Mouse (Mus musculus) bone marrow macrophage, adult 2 months (primary cell): ENCODE measurements around the gene Zfp174. TPM values are rescaled to one million over a fixed set of nuclear protein-coding genes. Genes with fewer than 3 reads are reported as not detected.
"Not testable (repeated sequence)": the region's sequence is repeated elsewhere in the genome, so short reads cannot be mapped to it uniquely, and the experiment has no call there.

Experiments
- H3K27ac ChIP-seq: 2 replicates; pipeline ENCODE4 v1.5.1; 2012; ENCODE audit warnings: low read depth, low read length; ENCODE audit not compliant: insufficient read depth
- H3K4me1 ChIP-seq: 2 replicates; pipeline ENCODE4 v1.6.1; 2012; ENCODE audit warnings: low read length; ENCODE audit not compliant: control insufficient read depth, insufficient read depth
- H3K4me3 ChIP-seq: 2 replicates; pipeline ENCODE4 v1.5.1; 2012; ENCODE audit warnings: mild to moderate bottlenecking, low read length, moderate library complexity; ENCODE audit not compliant: insufficient read depth
- CTCF ChIP-seq: IDR thresholded peaks from 2 replicates; pipeline ENCODE4 v1.5.1; 2012; ENCODE audit warnings: low read depth, mild to moderate bottlenecking, low read length, moderate library complexity
- POLR2A ChIP-seq: IDR thresholded peaks from 2 replicates; pipeline ENCODE4 v1.6.1; 2012; ENCODE audit warnings: mild to moderate bottlenecking, low read depth, low read length, borderline replicate concordance
- polyA plus RNA-seq: library from polyadenylated mRNA; stranded (reverse); fragments of >200 nt; gene quantifications from 2 replicates; pipeline ENCODE4 v1.2.4, GENCODE M21; 2012; ENCODE audit not compliant: missing spikeins, insufficient read depth, insufficient read length

Gene Zfp174
- polyA plus RNA-seq, result 0.99 and 1.5 TPM in 2 replicates

DNA sequence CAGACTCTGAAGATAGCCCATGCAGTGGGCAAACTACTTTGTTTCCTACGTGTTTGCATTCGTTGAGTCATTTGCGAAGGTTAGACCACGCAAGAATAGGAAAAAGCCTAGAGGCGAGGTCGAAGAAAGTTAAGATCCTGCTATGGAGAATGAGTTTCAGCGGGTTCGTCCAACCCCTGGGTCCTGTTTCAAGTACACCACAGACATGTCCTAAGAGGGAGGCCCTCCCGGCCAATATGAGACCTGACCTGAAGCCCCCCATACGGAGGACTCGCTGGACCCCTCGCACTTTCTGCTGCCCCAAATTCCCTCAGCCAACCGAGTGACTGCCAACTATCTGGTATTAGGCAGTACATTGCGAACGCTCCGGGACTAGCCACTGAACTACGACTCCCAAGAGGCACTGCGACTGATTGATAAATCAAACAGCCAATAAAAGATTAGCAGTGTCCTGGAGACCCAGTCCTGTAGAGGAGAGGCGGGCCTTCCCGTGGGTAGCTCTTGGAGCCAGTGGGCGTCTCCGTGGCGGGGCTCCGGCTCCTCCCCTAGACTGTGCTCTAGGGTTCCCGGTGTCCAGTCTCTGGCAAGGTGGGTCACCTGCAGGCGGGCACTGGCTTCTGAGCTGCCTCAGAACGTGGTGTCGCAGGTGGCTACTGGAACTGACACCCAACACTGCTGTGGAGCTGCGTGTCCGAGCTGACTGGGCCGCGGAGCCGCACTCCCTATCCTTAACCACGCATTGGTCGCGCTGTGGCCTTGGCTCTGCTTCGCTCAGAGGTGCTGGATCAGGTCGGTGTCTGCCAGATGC, at the start of gene Zfp174:
Gene Zfp174 (plus strand): TSS at position 558 of the 808 bp plus-strand sequence.
- H3K27ac ChIP-seq, result no peak within 1 kb of the TSS
- TF ChIP-seq CTCF (no peak), POLR2A (no peak)

DNA sequence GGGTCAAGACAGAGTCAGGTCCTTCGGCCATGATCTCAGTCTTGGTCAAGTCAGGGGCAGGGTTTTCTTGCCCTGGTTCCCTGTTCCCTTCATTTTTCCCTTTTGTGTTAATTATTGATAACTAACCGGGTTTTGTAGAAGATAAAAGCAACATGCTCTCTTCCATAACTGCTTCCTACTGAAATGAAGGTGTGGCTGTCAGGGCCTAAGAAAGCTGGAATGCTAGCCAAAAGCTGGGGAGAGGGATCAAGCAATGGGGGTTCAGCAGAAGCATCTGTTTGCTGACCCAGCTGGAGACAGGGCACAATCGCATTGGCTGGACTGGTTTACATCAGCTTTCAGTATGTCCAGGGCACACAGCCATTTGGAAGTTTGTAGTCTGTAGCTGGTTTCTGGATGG, 38.9 kb upstream of the Zfp174 start:
- H3K4me1 ChIP-seq, result no peaks in the 10 kb centered on the region
- TF ChIP-seq POLR2A (no peak), CTCF (no peak)
- no peak overlapping the region for H3K27ac ChIP-seq
- no peak overlapping the region for H3K4me3 ChIP-seq

More for the DNA sequence above, at the start of gene Zfp174:
- Histone ChIP-seq H3K4me3 (peak within 1 kb of the TSS; percentile 77), H3K4me1 (peaks cover 9% of the 10 kb centered on the region)

DNA sequence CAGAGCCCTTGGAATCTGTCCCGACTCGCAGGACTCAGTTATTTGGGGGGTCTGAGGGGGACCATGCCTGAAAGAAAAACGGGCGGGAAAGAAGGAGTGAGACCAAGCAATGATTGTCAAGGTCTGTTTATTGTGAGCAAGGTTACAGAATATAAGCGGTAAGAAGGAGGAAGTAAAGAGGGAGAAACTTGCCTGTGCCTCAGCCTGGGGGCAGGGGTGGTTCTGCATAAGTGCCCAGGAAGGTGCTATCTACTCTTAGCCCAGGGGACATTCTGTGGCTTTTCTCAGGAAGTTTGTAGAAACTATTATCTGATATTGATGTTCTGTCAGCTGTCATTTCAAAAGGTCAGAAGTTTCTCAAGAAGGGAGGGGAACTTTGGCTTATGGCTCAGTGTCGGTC, 32.4 kb upstream of the Zfp174 start:
- H3K27ac ChIP-seq, H3K4me1 ChIP-seq, H3K4me3 ChIP-seq: not testable (repeated sequence)

DNA sequence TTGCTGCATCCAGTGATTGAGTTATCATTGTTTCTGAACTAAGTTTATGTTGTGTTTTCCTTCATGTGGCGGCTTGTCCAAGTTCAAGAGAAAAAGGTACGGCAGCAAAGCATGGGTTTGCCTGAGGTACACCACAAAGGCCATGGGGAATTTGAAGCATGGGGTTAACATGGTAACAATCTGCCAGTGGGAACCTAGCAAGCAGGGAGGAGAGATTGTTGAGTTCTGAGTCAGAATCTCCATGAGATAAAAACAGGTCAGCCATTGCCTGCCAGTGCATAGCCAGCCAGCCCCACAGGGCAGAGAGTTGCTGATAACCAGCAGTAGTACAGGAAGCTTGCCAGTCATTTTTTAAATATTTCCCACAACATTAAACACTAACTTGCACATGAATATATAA, 26.9 kb upstream of the Zfp174 start:
- TF ChIP-seq POLR2A, result no peak
- H3K27ac ChIP-seq, result no peak overlapping the region
- no peaks in the 10 kb centered on the region for H3K4me1 ChIP-seq

GRCm38 (mm10) chr16:3828021-3828420, 19.0 kb upstream of the Zfp174 start:
- H3K4me3 ChIP-seq, result no peak overlapping the region
- H3K4me1 ChIP-seq, result no peaks in the 10 kb centered on the region
- no peak for TF ChIP-seq POLR2A
- no peak for TF ChIP-seq CTCF
- no peak overlapping the region for H3K27ac ChIP-seq

More for the DNA sequence above, 26.9 kb upstream of the Zfp174 start:
- no peak overlapping the region for H3K4me3 ChIP-seq

GRCm38 (mm10) chr16:3829727-3830126, 17.3 kb upstream of the Zfp174 start:
- TF ChIP-seq POLR2A (no peak), CTCF (no peak)
- Histone ChIP-seq H3K4me3 (no peak overlapping the region), H3K27ac (no peak overlapping the region)

GRCm38 (mm10) chr16:3830588-3831109, 16.4 kb upstream of the Zfp174 start, which contains the start of gene Olfr15:
TSS of gene Olfr15 (plus strand) at chr16:3830878.
- H3K4me3 ChIP-seq, result no peak within 1 kb of the TSS
- H3K4me1 ChIP-seq, result no peaks in the 10 kb centered on the region
- no peak within 1 kb of the TSS for H3K27ac ChIP-seq
- TF ChIP-seq CTCF, result no peak
- no peak for TF ChIP-seq POLR2A

More at GRCm38 (mm10) chr16:3829727-3830126, 17.3 kb upstream of the Zfp174 start:
- no peaks in the 10 kb centered on the region for H3K4me1 ChIP-seq

DNA sequence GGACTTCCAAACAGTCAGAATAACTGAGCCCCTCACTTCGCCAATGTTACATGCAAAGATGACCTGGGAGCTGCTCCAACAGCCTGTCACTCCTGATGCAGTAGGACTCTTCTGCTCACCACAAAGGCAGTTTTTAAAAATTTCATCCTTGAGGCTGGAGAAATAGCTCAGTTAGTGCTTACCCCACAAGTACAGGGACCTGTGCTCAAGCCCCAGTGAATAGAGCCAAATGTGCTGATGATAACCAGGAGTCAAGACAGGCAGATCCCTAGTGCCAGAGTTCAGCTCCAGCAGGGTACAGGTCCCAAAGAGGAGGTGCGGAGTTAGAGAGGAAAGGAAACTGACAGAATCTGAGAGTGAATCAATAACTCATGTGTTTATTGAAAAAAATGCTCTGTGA, 11.6 kb upstream of the Zfp174 start:
- H3K27ac ChIP-seq, result no peak overlapping the region
- no peak for TF ChIP-seq CTCF
- TF ChIP-seq POLR2A, result no peak

DNA sequence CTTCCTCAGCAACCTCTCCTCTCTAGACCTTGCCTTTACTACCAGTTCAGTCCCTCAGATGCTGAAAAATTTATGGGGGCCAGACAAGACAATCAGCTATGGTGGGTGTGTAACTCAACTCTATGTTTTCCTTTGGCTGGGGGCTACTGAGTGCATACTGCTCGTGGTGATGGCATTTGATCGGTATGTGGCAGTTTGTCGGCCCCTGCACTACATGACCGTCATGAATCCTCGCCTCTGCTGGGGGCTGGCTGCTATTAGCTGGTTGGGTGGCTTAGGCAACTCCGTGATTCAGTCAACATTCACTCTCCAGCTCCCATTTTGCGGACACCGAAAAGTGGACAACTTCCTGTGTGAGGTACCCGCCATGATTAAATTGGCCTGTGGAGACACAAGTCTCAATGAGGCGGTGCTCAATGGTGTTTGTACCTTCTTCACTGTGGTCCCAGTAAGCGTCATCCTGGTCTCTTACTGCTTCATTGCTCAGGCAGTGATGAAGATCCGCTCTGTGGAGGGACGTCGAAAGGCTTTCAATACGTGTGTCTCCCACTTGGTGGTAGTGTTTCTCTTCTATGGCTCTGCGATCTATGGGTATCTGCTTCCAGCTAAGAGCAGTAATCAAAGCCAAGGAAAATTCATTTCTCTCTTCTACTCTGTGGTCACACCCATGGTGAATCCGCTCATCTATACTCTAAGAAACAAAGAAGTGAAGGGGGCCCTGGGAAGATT, 7.7 kb upstream of the Zfp174 start:
- Histone ChIP-seq H3K4me3 (no peak overlapping the region), H3K27ac (no peak overlapping the region), H3K4me1 (peaks cover 6% of the 10 kb centered on the region)
- TF ChIP-seq CTCF, result no peak
- no peak for TF ChIP-seq POLR2A

More for the DNA sequence above, 11.6 kb upstream of the Zfp174 start:
- Histone ChIP-seq H3K4me3 (no peak overlapping the region), H3K4me1 (no peaks in the 10 kb centered on the region)

DNA sequence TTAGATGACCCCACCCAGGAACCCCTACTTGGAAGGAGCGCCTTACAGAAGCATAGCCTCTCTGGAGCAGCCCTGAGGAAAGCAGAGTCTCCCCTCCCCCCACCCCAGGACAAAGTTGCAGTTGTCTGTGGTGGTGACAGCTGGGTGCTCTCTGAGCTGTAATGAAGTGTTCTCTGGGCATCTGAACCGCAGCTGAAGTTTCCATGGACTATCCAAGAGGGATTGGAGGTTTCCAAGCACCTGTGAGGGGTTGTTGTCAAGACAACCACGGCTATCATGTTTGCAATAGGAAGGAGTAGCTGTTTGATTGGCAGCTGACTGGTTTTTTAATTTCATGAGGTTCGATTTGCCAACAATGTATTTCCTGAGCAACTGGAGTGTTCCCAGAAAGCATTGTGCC, 4.1 kb upstream of the Zfp174 start:
- Histone ChIP-seq H3K4me3 (no peak overlapping the region), H3K4me1 (peaks cover 13% of the 10 kb centered on the region), H3K27ac (no peak overlapping the region)
- TF ChIP-seq CTCF (no peak), POLR2A (no peak)
